Mouse (Mus musculus) bone marrow macrophage, adult 2 months (primary cell): ENCODE measurements around the gene Dcakd.

Experiments used
- CTCF ChIP-seq: IDR thresholded peaks from 2 replicates; pipeline ENCODE4 v1.5.1; 2012; ENCODE audit warnings: low read depth, mild to moderate bottlenecking, low read length, moderate library complexity
- POLR2A ChIP-seq: IDR thresholded peaks from 2 replicates; pipeline ENCODE4 v1.6.1; 2012; ENCODE audit warnings: mild to moderate bottlenecking, low read depth, low read length, borderline replicate concordance

DNA sequence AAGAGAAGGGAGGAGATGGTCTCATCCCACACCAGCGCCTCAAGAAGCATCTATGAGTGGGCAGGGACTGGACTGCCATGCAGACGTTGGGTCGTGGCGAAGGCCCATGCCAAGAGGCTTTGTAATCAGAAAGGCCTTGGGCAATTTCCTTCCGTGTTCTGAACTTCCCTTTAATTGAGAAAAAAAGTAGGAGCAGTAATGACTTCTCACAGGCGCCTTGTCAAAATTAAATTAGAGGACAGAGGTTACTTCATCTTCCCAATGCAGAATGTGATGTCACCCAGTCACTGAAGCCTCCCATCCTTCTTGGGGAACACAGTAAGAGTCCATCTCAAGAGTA lies 21.2 kb downstream of the Dcakd start:
- no peak for TF ChIP-seq CTCF
- TF ChIP-seq POLR2A: no peak
